Mouse (Mus musculus): ENCODE measurements around the gene Kpna1. TPM values are rescaled to one million over a fixed set of nuclear protein-coding genes. Genes with fewer than 3 reads are reported as not detected.
A peak's percentile ranks its signal among the peaks of the same experiment; 100 is the strongest.

The Kpna1 gene
- total and polyA plus RNA-seq, 2 experiments from 2014 or later = 37.3 to 46.3 TPM

DNA sequence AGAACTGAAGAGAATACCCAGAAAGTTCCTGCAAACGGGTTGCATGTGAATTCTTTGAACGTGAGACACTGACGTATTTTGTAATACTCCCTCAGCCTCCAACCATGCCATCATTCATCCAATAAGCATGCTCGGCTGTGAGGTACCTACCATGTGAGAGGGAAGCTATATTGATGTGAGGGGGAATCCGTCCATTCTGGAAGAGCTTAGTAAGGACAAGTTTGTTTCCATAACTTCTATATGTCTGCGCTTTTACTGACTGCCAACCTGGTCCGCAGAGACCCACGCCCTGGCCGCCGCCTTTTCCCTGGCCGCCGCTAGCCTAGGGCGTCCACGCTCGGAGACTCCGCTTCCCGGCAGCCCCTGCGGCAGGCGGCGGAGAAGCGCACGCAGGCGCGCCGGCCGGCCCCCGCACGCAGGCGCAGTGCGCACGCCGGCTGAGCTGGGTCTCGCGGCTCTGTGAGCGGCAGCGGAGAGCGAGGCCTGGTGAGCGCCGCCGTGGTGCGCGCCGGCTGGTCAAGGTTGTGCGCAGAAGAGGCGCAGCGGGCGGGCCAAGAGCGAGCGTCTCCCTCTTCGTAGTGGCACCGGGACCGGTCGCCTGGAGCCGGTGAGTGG is 4.5 kb downstream of the Kpna1 start:
- peak; percentile 89 for ATAC-seq (ENCODE audit: insufficient read depth, low read depth)
- Histone ChIP-seq H3K36me3 (replicated peaks; ENCODE audit: control insufficient read depth, insufficient read depth, low read length) (no peaks in the 10 kb centered on the region), H3K9ac (replicated peaks; ENCODE audit: low read depth, low read length) (peak overlapping the region; percentile 93), H3K4me1 (ENCODE audit: control insufficient read depth, insufficient read depth) (peaks cover 7% of the 10 kb centered on the region; the same call in 1 of the 2 replicates), H3K9me3 (replicated peaks; ENCODE audit: control insufficient read depth, low read length) (no peaks in the 10 kb centered on the region), H3K4me2 (ENCODE audit: low read depth, low read length) (peak overlapping the region; percentile 68), H3K27ac (ENCODE audit: low read depth) (peak overlapping the region; percentile 99), H3K4me3 (ENCODE audit: low read depth, low read length) (peak overlapping the region; percentile 81), H3K27me3 (ENCODE audit: control insufficient read depth, insufficient read depth, low read length) (no peaks in the 10 kb centered on the region)
- peak; percentile 89 for DNase-seq (ENCODE audit: low spot score)
- TF ChIP-seq CTCF (IDR thresholded peaks at IDR 0.05; ENCODE audit: low read depth) (no peak), EP300 (IDR thresholded peaks at IDR 0.05; ENCODE audit: low read depth) (no peak)
- WGBS = under 1% methylated on average over 52 of the region's 54 CpGs

DNA sequence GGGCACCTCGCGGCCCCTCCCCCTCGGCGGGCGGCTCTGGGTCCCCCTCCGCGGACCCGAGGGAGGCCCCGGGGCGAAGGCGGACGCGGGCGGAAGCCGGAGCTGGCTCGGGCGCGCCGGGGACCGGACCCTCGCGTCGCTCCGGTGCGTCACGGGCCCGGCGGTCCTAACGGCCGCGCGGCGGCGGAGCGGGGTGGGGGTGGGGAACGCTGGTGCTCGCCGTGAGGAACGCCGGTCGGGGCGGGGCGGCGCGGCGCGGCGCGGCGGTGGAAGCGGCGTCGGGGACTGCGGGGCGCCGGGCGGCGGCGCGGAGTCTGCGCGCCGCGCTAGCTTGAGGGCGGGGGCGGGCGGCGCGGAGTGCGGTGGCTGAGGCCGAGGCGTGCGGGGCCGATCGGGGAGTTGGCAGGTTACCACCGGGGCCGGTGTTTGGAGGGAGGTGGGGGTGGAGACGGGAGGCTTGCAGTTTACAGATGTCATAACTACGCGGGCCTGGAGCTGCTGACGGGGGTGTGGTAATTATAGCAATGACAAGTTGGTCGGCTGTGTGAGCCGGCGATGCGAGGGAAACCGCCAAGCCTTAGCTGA is 5.1 kb downstream of the Kpna1 start:
- peak overlapping the region; percentile 81 for H3K4me3 ChIP-seq (ENCODE audit: low read depth, low read length)
- H3K36me3 ChIP-seq (replicated peaks; ENCODE audit: control insufficient read depth, insufficient read depth, low read length) = no peaks in the 10 kb centered on the region
- peak; percentile 74 for ATAC-seq (ENCODE audit: insufficient read depth, low read depth)
- no peaks in the 10 kb centered on the region for H3K9me3 ChIP-seq (replicated peaks; ENCODE audit: control insufficient read depth, low read length)
- peak overlapping the region; percentile 99 for H3K27ac ChIP-seq (ENCODE audit: low read depth)
- no peak for TF ChIP-seq CTCF (IDR thresholded peaks at IDR 0.05; ENCODE audit: low read depth)
- under 1% methylated on average over 76 of the region's 86 CpGs for WGBS
- H3K27me3 ChIP-seq (ENCODE audit: control insufficient read depth, insufficient read depth, low read length) = no peaks in the 10 kb centered on the region
- H3K4me1 ChIP-seq (ENCODE audit: control insufficient read depth, insufficient read depth) = peaks cover 7% of the 10 kb centered on the region; the same call in 1 of the 2 replicates
- DNase-seq (ENCODE audit: low spot score) = peak; percentile 91
- H3K9ac ChIP-seq (replicated peaks; ENCODE audit: low read depth, low read length) = peak overlapping the region; percentile 93
- peak overlapping the region; percentile 68 for H3K4me2 ChIP-seq (ENCODE audit: low read depth, low read length)

DNA sequence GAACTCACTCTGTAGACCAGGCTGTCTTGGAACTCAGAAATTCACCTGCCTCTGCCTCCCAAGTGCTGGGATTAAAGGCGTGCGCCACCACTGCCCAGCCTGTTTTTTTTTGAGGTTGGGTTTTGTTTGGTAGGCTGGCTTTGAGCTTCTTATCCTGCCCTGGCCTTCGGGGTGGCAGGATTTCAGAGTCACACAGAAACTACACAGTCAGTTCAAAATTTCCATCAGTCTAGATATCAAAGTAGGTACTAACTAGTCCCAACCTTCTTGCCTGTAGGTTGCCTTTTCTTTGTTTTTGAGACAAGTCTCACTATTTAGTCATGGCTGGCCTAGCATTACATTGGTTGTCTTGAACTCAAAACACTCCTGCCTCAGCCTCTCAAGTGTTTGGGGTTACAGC is 5.9 kb downstream of the Kpna1 start:
- Histone ChIP-seq H3K9me3 (replicated peaks; ENCODE audit: control insufficient read depth, low read length) (no peaks in the 10 kb centered on the region), H3K36me3 (replicated peaks; ENCODE audit: control insufficient read depth, insufficient read depth, low read length) (no peaks in the 10 kb centered on the region), H3K4me2 (ENCODE audit: low read depth, low read length) (peak overlapping the region; percentile 68), H3K27ac (ENCODE audit: low read depth) (peak overlapping the region; percentile 99), H3K9ac (replicated peaks; ENCODE audit: low read depth, low read length) (0 out of 2 replicates have a peak overlapping the region, but pooled peaks have one; percentile 93), H3K4me1 (ENCODE audit: control insufficient read depth, insufficient read depth) (peaks cover 7% of the 10 kb centered on the region; the same call in 1 of the 2 replicates), H3K4me3 (ENCODE audit: low read depth, low read length) (peak overlapping the region; percentile 81), H3K27me3 (ENCODE audit: control insufficient read depth, insufficient read depth, low read length) (no peaks in the 10 kb centered on the region)
- TF ChIP-seq CTCF (IDR thresholded peaks at IDR 0.05; ENCODE audit: low read depth) (no peak), EP300 (IDR thresholded peaks at IDR 0.05; ENCODE audit: low read depth) (no peak)
- no peak for ATAC-seq (ENCODE audit: insufficient read depth, low read depth)
- 38% methylated on average over 3 of the region's 3 CpGs for WGBS
- DNase-seq (ENCODE audit: low spot score) = no peak

DNA sequence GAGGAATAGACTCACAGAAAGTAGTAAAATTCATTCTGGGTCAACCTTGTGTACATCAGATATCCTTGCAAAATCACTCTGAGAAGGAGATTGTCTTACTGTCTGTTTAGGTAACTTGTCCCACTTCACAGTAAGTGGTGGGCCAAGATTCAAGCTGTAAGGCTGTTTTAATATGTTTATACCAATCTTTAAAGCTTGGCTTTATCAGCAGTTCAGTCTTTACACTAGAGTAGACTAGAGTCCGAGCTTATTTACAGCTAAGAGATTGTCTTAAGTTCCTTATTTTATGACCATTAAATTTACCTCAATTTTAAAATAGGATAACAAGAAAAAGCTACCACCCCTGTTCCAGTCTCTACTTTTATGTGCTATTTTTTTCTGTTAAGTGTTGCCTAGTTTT is 9.4 kb downstream of the Kpna1 start:
- no peaks in the 10 kb centered on the region for H3K36me3 ChIP-seq (replicated peaks; ENCODE audit: control insufficient read depth, insufficient read depth, low read length)
- WGBS = 68% methylated on average over 1 of the region's 1 CpGs
- ATAC-seq (ENCODE audit: insufficient read depth, low read depth) = no peak

DNA sequence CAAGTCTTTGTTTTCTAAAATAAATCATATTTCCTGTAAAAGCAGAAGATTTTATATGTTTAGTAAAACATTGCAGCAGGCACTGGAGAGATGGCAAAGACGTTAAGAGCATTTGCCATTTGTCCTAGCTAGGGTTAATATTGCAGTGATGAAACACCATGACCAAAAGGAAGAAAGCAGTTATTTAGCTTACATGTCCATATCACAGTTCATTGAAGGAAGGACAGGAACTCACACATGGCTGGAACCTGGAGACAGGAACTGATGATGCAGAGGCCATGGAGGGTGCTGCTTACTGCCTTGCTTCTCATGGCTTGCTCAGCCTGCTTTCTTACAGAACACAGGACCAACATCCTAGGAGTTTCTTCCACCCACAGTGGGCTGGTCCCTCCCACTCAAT is 13.8 kb downstream of the Kpna1 start:
- no peak for ATAC-seq (ENCODE audit: insufficient read depth, low read depth)
- H3K27ac ChIP-seq (ENCODE audit: low read depth) = no peak overlapping the region
- TF ChIP-seq CTCF (IDR thresholded peaks at IDR 0.05; ENCODE audit: low read depth) (no peak), EP300 (IDR thresholded peaks at IDR 0.05; ENCODE audit: low read depth) (no peak)
- H3K4me3 ChIP-seq (ENCODE audit: low read depth, low read length) = no peak overlapping the region
- no peaks in the 10 kb centered on the region; the same call in 1 of the 2 replicates for H3K4me1 ChIP-seq (ENCODE audit: control insufficient read depth, insufficient read depth)
- H3K27me3 ChIP-seq (ENCODE audit: control insufficient read depth, insufficient read depth, low read length) = no peaks in the 10 kb centered on the region
- no peak overlapping the region for H3K4me2 ChIP-seq (ENCODE audit: low read depth, low read length)
- WGBS = 62% methylated on average over 1 of the region's 1 CpGs
- H3K9me3 ChIP-seq (replicated peaks; ENCODE audit: control insufficient read depth, low read length) = no peaks in the 10 kb centered on the region
- no peak overlapping the region for H3K9ac ChIP-seq (replicated peaks; ENCODE audit: low read depth, low read length)
- H3K36me3 ChIP-seq (replicated peaks; ENCODE audit: control insufficient read depth, insufficient read depth, low read length) = no peaks in the 10 kb centered on the region
- no peak for DNase-seq (ENCODE audit: low spot score)

More for the DNA sequence above, 9.4 kb downstream of the Kpna1 start:
- DNase-seq (ENCODE audit: low spot score) = no peak
- Histone ChIP-seq H3K9ac (replicated peaks; ENCODE audit: low read depth, low read length) (no peak overlapping the region), H3K4me3 (ENCODE audit: low read depth, low read length) (no peak overlapping the region), H3K27me3 (ENCODE audit: control insufficient read depth, insufficient read depth, low read length) (no peaks in the 10 kb centered on the region), H3K27ac (ENCODE audit: low read depth) (no peak overlapping the region), H3K9me3 (replicated peaks; ENCODE audit: control insufficient read depth, low read length) (no peaks in the 10 kb centered on the region), H3K4me2 (ENCODE audit: low read depth, low read length) (no peak overlapping the region), H3K4me1 (ENCODE audit: control insufficient read depth, insufficient read depth) (peaks cover 7% of the 10 kb centered on the region; the same call in 1 of the 2 replicates)
- TF ChIP-seq EP300 (IDR thresholded peaks at IDR 0.05; ENCODE audit: low read depth) (no peak), CTCF (IDR thresholded peaks at IDR 0.05; ENCODE audit: low read depth) (no peak)

Measured in heart, postnatal 0 days (tissue).